Mouse (Mus musculus) heart, adult 2 months (tissue): Measurements from ENCODE around the gene Coro2b.

Experiments used
- CTCF ChIP-seq: fragments of 200-600 bp; IDR thresholded peaks from 2 replicates; pipeline ENCODE4 v1.8.1; 2022; ENCODE audit warnings: antibody characterized with exemption, mild to moderate bottlenecking, moderate library complexity
- POLR2A ChIP-seq: fragments of 200-500 bp; IDR thresholded peaks from 2 replicates; pipeline ENCODE4 v1.6.1; 2011; ENCODE audit warnings: mild to moderate bottlenecking, low read depth, low read length, control low read depth; ENCODE audit not compliant: insufficient read depth

- TF ChIP-seq CTCF (no peak), POLR2A (no peak)
Measured at GRCm38 (mm10) chr9:62422926-62423325, 113.9 kb downstream of the Coro2b start.
